Mouse (Mus musculus): ENCODE measurements around the gene Smarce1. TPM values are rescaled to one million over a fixed set of nuclear protein-coding genes. Genes with fewer than 3 reads are reported as not detected.
A peak's percentile ranks its signal among the peaks of the same experiment; 100 is the strongest.

Gene Smarce1
- polyA plus RNA-seq, 1 experiment from 2014 or later: 235 TPM

GRCm38 (mm10) chr11:99167576-99167975 lies 63.2 kb downstream of the Smarce1 start:
- Histone ChIP-seq H3K27me3 (ENCODE audit: control insufficient read depth, insufficient read depth, low read depth, low read length) (no peaks in the 10 kb centered on the region), H3K9me3 (ENCODE audit: control insufficient read depth, low read length) (no peaks in the 10 kb centered on the region), H3K4me1 (replicated peaks; ENCODE audit: control insufficient read depth, insufficient read depth, low read length) (no peaks in the 10 kb centered on the region; the same call in 1 of the 2 replicates), H3K27ac (ENCODE audit: low read length) (no peak overlapping the region), H3K9ac (ENCODE audit: low read length) (no peak overlapping the region), H3K36me3 (ENCODE audit: control insufficient read depth, insufficient read depth, low read length) (no peaks in the 10 kb centered on the region), H3K4me3 (ENCODE audit: low read length) (no peak overlapping the region), H3K4me2 (ENCODE audit: low read depth, low read length) (no peak overlapping the region)
- no peak for ATAC-seq (ENCODE audit: low read depth)
- WGBS: 81% methylated on average over 7 of the region's 7 CpGs

- no peak overlapping the region for H3K27ac ChIP-seq (ENCODE audit: low read length)
- no peak for ATAC-seq (ENCODE audit: low read depth)
- no peaks in the 10 kb centered on the region; the same call in 1 of the 2 replicates for H3K4me1 ChIP-seq (replicated peaks; ENCODE audit: control insufficient read depth, insufficient read depth, low read length)
- H3K9ac ChIP-seq (ENCODE audit: low read length): no peak overlapping the region
- no peaks in the 10 kb centered on the region for H3K27me3 ChIP-seq (ENCODE audit: control insufficient read depth, insufficient read depth, low read depth, low read length)
- H3K36me3 ChIP-seq (ENCODE audit: control insufficient read depth, insufficient read depth, low read length): no peaks in the 10 kb centered on the region
- no peaks in the 10 kb centered on the region for H3K9me3 ChIP-seq (ENCODE audit: control insufficient read depth, low read length)
- no peak overlapping the region for H3K4me2 ChIP-seq (ENCODE audit: low read depth, low read length)
- 89% methylated on average over 7 of the region's 7 CpGs for WGBS
- H3K4me3 ChIP-seq (ENCODE audit: low read length): no peak overlapping the region
These were observed 64.6 kb downstream of the Smarce1 start for GRCm38 (mm10) chr11:99166241-99166640.

- no peaks in the 10 kb centered on the region; the same call in 1 of the 2 replicates for H3K4me1 ChIP-seq (replicated peaks; ENCODE audit: control insufficient read depth, insufficient read depth, low read length)
- H3K27ac ChIP-seq (ENCODE audit: low read length): no peak overlapping the region
- ATAC-seq (ENCODE audit: low read depth): no peak
- H3K4me2 ChIP-seq (ENCODE audit: low read depth, low read length): no peak overlapping the region
- H3K4me3 ChIP-seq (ENCODE audit: low read length): no peak overlapping the region
- 51% methylated on average over 11 of the region's 11 CpGs for WGBS
- H3K9ac ChIP-seq (ENCODE audit: low read length): no peak overlapping the region
- no peaks in the 10 kb centered on the region for H3K9me3 ChIP-seq (ENCODE audit: control insufficient read depth, low read length)
- no peaks in the 10 kb centered on the region for H3K36me3 ChIP-seq (ENCODE audit: control insufficient read depth, insufficient read depth, low read length)
- H3K27me3 ChIP-seq (ENCODE audit: control insufficient read depth, insufficient read depth, low read depth, low read length): no peaks in the 10 kb centered on the region
These were observed 65.6 kb downstream of the Smarce1 start for GRCm38 (mm10) chr11:99165031-99165752.

- H3K27me3 ChIP-seq (ENCODE audit: control insufficient read depth, insufficient read depth, low read depth, low read length): no peaks in the 10 kb centered on the region
- no peak overlapping the region for H3K27ac ChIP-seq (ENCODE audit: low read length)
- no peak overlapping the region for H3K4me2 ChIP-seq (ENCODE audit: low read depth, low read length)
- 60% methylated on average over 10 of the region's 10 CpGs for WGBS
- H3K4me1 ChIP-seq (replicated peaks; ENCODE audit: control insufficient read depth, insufficient read depth, low read length): no peaks in the 10 kb centered on the region; the same call in 1 of the 2 replicates
- H3K36me3 ChIP-seq (ENCODE audit: control insufficient read depth, insufficient read depth, low read length): no peaks in the 10 kb centered on the region
- H3K9me3 ChIP-seq (ENCODE audit: control insufficient read depth, low read length): no peaks in the 10 kb centered on the region
- no peak overlapping the region for H3K9ac ChIP-seq (ENCODE audit: low read length)
- H3K4me3 ChIP-seq (ENCODE audit: low read length): no peak overlapping the region
- ATAC-seq (ENCODE audit: low read depth): peak; percentile 49; the same call in 1 of the 2 replicates
These were observed 67.7 kb downstream of the Smarce1 start for GRCm38 (mm10) chr11:99162972-99163686.

- no peaks in the 10 kb centered on the region for H3K27me3 ChIP-seq (ENCODE audit: control insufficient read depth, insufficient read depth, low read depth, low read length)
- no peaks in the 10 kb centered on the region for H3K9me3 ChIP-seq (ENCODE audit: control insufficient read depth, low read length)
- ATAC-seq (ENCODE audit: low read depth): no peak
- H3K4me2 ChIP-seq (ENCODE audit: low read depth, low read length): no peak overlapping the region
- 38% methylated on average over 5 of the region's 5 CpGs for WGBS
- no peak overlapping the region for H3K27ac ChIP-seq (ENCODE audit: low read length)
- no peaks in the 10 kb centered on the region; the same call in 1 of the 2 replicates for H3K4me1 ChIP-seq (replicated peaks; ENCODE audit: control insufficient read depth, insufficient read depth, low read length)
- no peaks in the 10 kb centered on the region for H3K36me3 ChIP-seq (ENCODE audit: control insufficient read depth, insufficient read depth, low read length)
- no peak overlapping the region for H3K9ac ChIP-seq (ENCODE audit: low read length)
- H3K4me3 ChIP-seq (ENCODE audit: low read length): no peak overlapping the region
These were observed 69.2 kb downstream of the Smarce1 start for GRCm38 (mm10) chr11:99161648-99162047.

GRCm38 (mm10) chr11:99160228-99160627 lies 70.6 kb downstream of the Smarce1 start:
- Histone ChIP-seq H3K9me3 (ENCODE audit: control insufficient read depth, low read length) (no peaks in the 10 kb centered on the region), H3K4me3 (ENCODE audit: low read length) (no peak overlapping the region)
- 80% methylated on average over 6 of the region's 6 CpGs for WGBS

More at GRCm38 (mm10) chr11:99160228-99160627, 70.6 kb downstream of the Smarce1 start:
- Histone ChIP-seq H3K27me3 (ENCODE audit: control insufficient read depth, insufficient read depth, low read depth, low read length) (no peaks in the 10 kb centered on the region), H3K4me1 (replicated peaks; ENCODE audit: control insufficient read depth, insufficient read depth, low read length) (no peaks in the 10 kb centered on the region; the same call in 1 of the 2 replicates), H3K27ac (ENCODE audit: low read length) (no peak overlapping the region), H3K36me3 (ENCODE audit: control insufficient read depth, insufficient read depth, low read length) (no peaks in the 10 kb centered on the region), H3K9ac (ENCODE audit: low read length) (no peak overlapping the region), H3K4me2 (ENCODE audit: low read depth, low read length) (no peak overlapping the region)
- ATAC-seq (ENCODE audit: low read depth): no peak

Other genes with a start within 250 kb of the Smarce1 start
- 0.31 TPM in 1 of 2 replicates, not detected in the other for gene Gjd3, start 248.0 kb downstream of the Smarce1 start, polyA plus RNA-seq (2015; fragmentation: Nextera tagmentation; extraction: Ambion mirVana)
- gene Top2a, start 206.8 kb downstream of the Smarce1 start, polyA plus RNA-seq (2015; fragmentation: Nextera tagmentation; extraction: Ambion mirVana): 257 and 270 TPM in 2 replicates
- gene Igfbp4, start 189.8 kb downstream of the Smarce1 start, polyA plus RNA-seq (2015; fragmentation: Nextera tagmentation; extraction: Ambion mirVana): 498 TPM in 2 replicates
- gene Tns4, start 141.7 kb downstream of the Smarce1 start, polyA plus RNA-seq (2015; fragmentation: Nextera tagmentation; extraction: Ambion mirVana): 0.19 and 0.39 TPM in 2 replicates
- 0.18 and 0.20 TPM in 2 replicates for gene Ccr7, start 75.9 kb downstream of the Smarce1 start, polyA plus RNA-seq (2015; fragmentation: Nextera tagmentation; extraction: Ambion mirVana)
- 0.29 and 0.94 TPM in 2 replicates for gene Krt222, start 13.1 kb upstream of the Smarce1 start, polyA plus RNA-seq (2015; fragmentation: Nextera tagmentation; extraction: Ambion mirVana)
- not detected in 2 replicates for gene Krt24, start 54.2 kb upstream of the Smarce1 start, polyA plus RNA-seq (2015; fragmentation: Nextera tagmentation; extraction: Ambion mirVana)
- not detected in 2 replicates for gene Krt25, start 91.9 kb upstream of the Smarce1 start, polyA plus RNA-seq (2015; fragmentation: Nextera tagmentation; extraction: Ambion mirVana)
- not detected in 2 replicates for gene Krt26, start 106.9 kb upstream of the Smarce1 start, polyA plus RNA-seq (2015; fragmentation: Nextera tagmentation; extraction: Ambion mirVana)
- not detected in 2 replicates for gene Krt27, start 120.1 kb upstream of the Smarce1 start, polyA plus RNA-seq (2015; fragmentation: Nextera tagmentation; extraction: Ambion mirVana)
- 0.13 and 0.21 TPM in 2 replicates for gene Krt28, start 143.9 kb upstream of the Smarce1 start, polyA plus RNA-seq (2015; fragmentation: Nextera tagmentation; extraction: Ambion mirVana)
- gene Krt10, start 158.3 kb upstream of the Smarce1 start, polyA plus RNA-seq (2015; fragmentation: Nextera tagmentation; extraction: Ambion mirVana): 21.6 and 23.2 TPM in 2 replicates
- not detected in 2 replicates for gene Krt12, start 191.2 kb upstream of the Smarce1 start, polyA plus RNA-seq (2015; fragmentation: Nextera tagmentation; extraction: Ambion mirVana)
- 0.30 and 0.96 TPM in 2 replicates for gene Krt20, start 207.1 kb upstream of the Smarce1 start, polyA plus RNA-seq (2015; fragmentation: Nextera tagmentation; extraction: Ambion mirVana)